Mouse (Mus musculus) cerebellum, adult 2 months (tissue): Measurements from ENCODE around the gene Gm11541.

ENCODE experiments used
- CTCF ChIP-seq: fragments of 200-500 bp; IDR thresholded peaks from 2 replicates; pipeline ENCODE4 v1.5.1; 2011; ENCODE audit warnings: low read depth, mild to moderate bottlenecking, control low read depth, low read length, moderate library complexity, borderline replicate concordance; ENCODE audit not compliant: insufficient read depth
- POLR2A ChIP-seq: fragments of 200-500 bp; IDR thresholded peaks from 2 replicates; pipeline ENCODE4 v1.6.1; 2011; ENCODE audit warnings: low read length, control low read depth, borderline replicate concordance; ENCODE audit not compliant: insufficient read depth

- no peak for TF ChIP-seq CTCF
- TF ChIP-seq POLR2A = no peak
These were observed 26.9 kb upstream of the Gm11541 start for GRCm38 (mm10) chr11:94731229-94731628.
